Mouse (Mus musculus) CD4-positive, CD25-positive, alpha-beta regulatory T cell (primary cell): Measurements from ENCODE around the gene Ddx51. TPM values are rescaled to one million over a fixed set of nuclear protein-coding genes. Genes with fewer than 3 reads are reported as not detected.

Source experiments
- polyA plus RNA-seq: library from polyadenylated mRNA; unstranded; fragments of 100-300 nt; shearing (Covaris generic); gene quantifications from one replicate; pipeline ENCODE4 v1.2.1, GENCODE M21; 2017

Ddx51 gene
- polyA plus RNA-seq: 39.7 TPM

GRCm38 (mm10) chr5:110652719-110653648, at the start of gene Ddx51, which contains the start of gene Noc4l:
Gene Ddx51 (plus strand): TSS chr5:110653451.
Gene Noc4l (minus strand): TSS chr5:110653417.

Other genes starting within 250 kb of the Ddx51 start
- 43.0 TPM for gene Fbrsl1, start 204.9 kb upstream of the Ddx51 start, polyA plus RNA-seq
- gene Galnt9, start 109.1 kb upstream of the Ddx51 start, polyA plus RNA-seq: 4.6 TPM
- gene Noc4l, start within 50 bp of the Ddx51 start, polyA plus RNA-seq: 85.3 TPM
- 57.8 TPM for gene Ep400, start 117.3 kb downstream of the Ddx51 start, polyA plus RNA-seq
- gene Pus1, start 127.2 kb downstream of the Ddx51 start, polyA plus RNA-seq: 36.1 TPM
- 26.5 TPM for gene Ulk1, start 156.6 kb downstream of the Ddx51 start, polyA plus RNA-seq
- 28.7 TPM for gene Hscb, start 186.3 kb downstream of the Ddx51 start, polyA plus RNA-seq
- 5.8 TPM for gene Chek2, start 186.5 kb downstream of the Ddx51 start, polyA plus RNA-seq
- 8.0 TPM for gene Ttc28, start 226.4 kb downstream of the Ddx51 start, polyA plus RNA-seq